Mouse (Mus musculus): ENCODE measurements around the gene Sptb. TPM values are rescaled to one million over a fixed set of nuclear protein-coding genes. Genes with fewer than 3 reads are reported as not detected.

Sptb gene
- total RNA-seq, 2 experiments from 2014 or later: 96.7 to 104 TPM

- intact Hi-C loops (cut with DNase I): loop anchor here (5.0 to 10.0 kb wide), 4 partner anchors 121 to 814 kb away; partner anchors contain the start of genes Hspa2 and Mthfd1
- Histone ChIP-seq H3K27ac (no peak overlapping the region), H3K4me3 (no peak overlapping the region)
- DNase-seq (ENCODE audit: extremely low spot score in 1 of 2, low spot score in 2 of 2): no peak
- no peak for TF ChIP-seq CTCF (IDR thresholded peaks at IDR 0.05)
These were observed 112.0 kb downstream of the Sptb start for GRCm38 (mm10) chr12:76598196-76598928.

GRCm38 (mm10) chr12:76597577-76598100 is 112.7 kb downstream of the Sptb start:
- intact Hi-C loops (cut with DNase I): loop anchor here (5.0 to 10.0 kb wide), 4 partner anchors 120 to 813 kb away; partner anchors contain the start of genes Hspa2 and Mthfd1
- no peak for TF ChIP-seq CTCF (IDR thresholded peaks at IDR 0.05)
- H3K4me3 ChIP-seq: no peak overlapping the region
- H3K27ac ChIP-seq: no peak overlapping the region
- DNase-seq (ENCODE audit: extremely low spot score in 1 of 2, low spot score in 2 of 2): no peak

GRCm38 (mm10) chr12:76596292-76597023 is 113.9 kb downstream of the Sptb start:
- intact Hi-C loops (cut with DNase I): loop anchor here (1.0 to 10.0 kb wide), 5 partner anchors 100 to 812 kb away; partner anchors contain the start of genes Hspa2 and Mthfd1
- TF ChIP-seq CTCF (IDR thresholded peaks at IDR 0.05): peak; percentile 62
- peak; percentile 70 to 83 for DNase-seq (ENCODE audit: extremely low spot score in 1 of 2, low spot score in 2 of 2)
- Histone ChIP-seq H3K27ac (peak overlapping the region; percentile 34; the same call in 1 of the 2 replicates), H3K4me3 (no peak overlapping the region)

- peak overlapping the region; percentile 83 for H3K27ac ChIP-seq
- no peak overlapping the region for H3K4me3 ChIP-seq
- DNase-seq (ENCODE audit: extremely low spot score in 1 of 2, low spot score in 2 of 2): peak in 1 of 2 experiments; percentile 26
- no peak for TF ChIP-seq CTCF (IDR thresholded peaks at IDR 0.05)
- intact Hi-C loops (cut with DNase I): loop anchor here (1.0 to 10.0 kb wide), 5 partner anchors 100 to 811 kb away; partner anchors contain the start of genes Hspa2 and Mthfd1
These were observed 114.5 kb downstream of the Sptb start for GRCm38 (mm10) chr12:76595830-76596229.

GRCm38 (mm10) chr12:76594556-76594955 is 115.8 kb downstream of the Sptb start:
- no peak overlapping the region for H3K4me3 ChIP-seq
- H3K27ac ChIP-seq: peak overlapping the region; percentile 83
- intact Hi-C loops (cut with DNase I): loop anchor here (1.0 to 10.0 kb wide), 6 partner anchors 48 to 810 kb away; partner anchors contain the start of genes Hspa2, Mthfd1, Sptb and Zbtb25
- no peak for DNase-seq (ENCODE audit: extremely low spot score in 1 of 2, low spot score in 2 of 2)
- no peak for TF ChIP-seq CTCF (IDR thresholded peaks at IDR 0.05)

- DNase-seq (ENCODE audit: extremely low spot score in 1 of 2, low spot score in 2 of 2): peak; percentile 66 to 74
- Histone ChIP-seq H3K27ac (peak overlapping the region; percentile 83), H3K4me3 (no peak overlapping the region)
- intact Hi-C loops (cut with DNase I): loop anchor here (1.0 to 10.0 kb wide), 7 partner anchors 48 to 809 kb away; partner anchors contain the start of genes Hspa2, Mthfd1, Sptb and Zbtb25
- TF ChIP-seq CTCF (IDR thresholded peaks at IDR 0.05): no peak
These were observed 116.5 kb downstream of the Sptb start for GRCm38 (mm10) chr12:76593839-76594322.

- Histone ChIP-seq H3K27ac (peak overlapping the region; percentile 20), H3K4me3 (no peak overlapping the region)
- TF ChIP-seq CTCF (IDR thresholded peaks at IDR 0.05): no peak
- intact Hi-C loops (cut with DNase I): loop anchor here (2.0 to 10.0 kb wide), 6 partner anchors 119 to 808 kb away; partner anchors contain the start of genes Hspa2, Mthfd1, Sptb and Zbtb25
- no peak for DNase-seq (ENCODE audit: extremely low spot score in 1 of 2, low spot score in 2 of 2)
These were observed 117.1 kb downstream of the Sptb start for GRCm38 (mm10) chr12:76593254-76593653.

- peak; percentile 75 for TF ChIP-seq CTCF (IDR thresholded peaks at IDR 0.05)
- no peak overlapping the region for H3K27ac ChIP-seq
- H3K4me3 ChIP-seq: no peak overlapping the region
- intact Hi-C loops (cut with DNase I): loop anchor here (2.0 to 10.0 kb wide), 6 partner anchors 120 to 807 kb away; partner anchors contain the start of genes Hspa2, Mthfd1, Sptb and Zbtb25
- DNase-seq (ENCODE audit: extremely low spot score in 1 of 2, low spot score in 2 of 2): peak in 1 of 2 experiments; percentile 35
These were observed 118.1 kb downstream of the Sptb start for GRCm38 (mm10) chr12:76592213-76592612.

- no peak for DNase-seq (ENCODE audit: extremely low spot score in 1 of 2, low spot score in 2 of 2)
- TF ChIP-seq CTCF (IDR thresholded peaks at IDR 0.05): no peak
- Histone ChIP-seq H3K27ac (no peak overlapping the region), H3K4me3 (no peak overlapping the region)
- intact Hi-C loops (cut with DNase I): loop anchor here (5.0 to 10.0 kb wide), 5 partner anchors 121 to 806 kb away; partner anchors contain the start of genes Hspa2, Mthfd1, Sptb and Zbtb25
These were observed 119.3 kb downstream of the Sptb start for GRCm38 (mm10) chr12:76591037-76591436.

GRCm38 (mm10) chr12:76589531-76589930 is 120.8 kb downstream of the Sptb start:
- TF ChIP-seq CTCF (IDR thresholded peaks at IDR 0.05): no peak
- Histone ChIP-seq H3K27ac (no peak overlapping the region), H3K4me3 (no peak overlapping the region)
- intact Hi-C loops (cut with DNase I): no loop called here
- DNase-seq (ENCODE audit: extremely low spot score in 1 of 2, low spot score in 2 of 2): no peak

- Histone ChIP-seq H3K27ac (no peak overlapping the region), H3K4me3 (no peak overlapping the region)
- no peak for DNase-seq (ENCODE audit: extremely low spot score in 1 of 2, low spot score in 2 of 2)
- intact Hi-C loops (cut with DNase I): no loop called here
- TF ChIP-seq CTCF (IDR thresholded peaks at IDR 0.05): no peak
These were observed 123.0 kb downstream of the Sptb start for GRCm38 (mm10) chr12:76587357-76587756.
